Mouse (Mus musculus) midbrain, postnatal 0 days (tissue): ENCODE data around the gene Gm43517. TPM values are rescaled to one million over a fixed set of nuclear protein-coding genes. Genes with fewer than 3 reads are reported as not detected.
A peak's percentile ranks its signal among the peaks of the same experiment; 100 is the strongest.

Source experiments
- ATAC-seq: fragments of 200-750 bp; cut with Nextera tagmentation; 2 replicates; pipeline ENCODE4 v1.8.0; 2017; ENCODE audit warnings: moderate number of reproducible peaks, mild to moderate bottlenecking, moderate TSS enrichment, moderate library complexity; ENCODE audit not compliant: low FRiP score
- DNase-seq: peaks from one replicate; pipeline ENCODE4 v3.0.0-alpha.2; 2015; ENCODE audit warnings: low spot score
- H3K27ac ChIP-seq: fragments of 300-500 bp; sonication (generic); 2 replicates; pipeline ENCODE4 v1.5.1; 2014; ENCODE audit warnings: low read depth, mild to moderate bottlenecking, low read length, mixed read lengths
- H3K27me3 ChIP-seq: fragments of 300-500 bp; sonication (generic); 2 replicates; pipeline ENCODE4 v1.6.1; 2014; ENCODE audit warnings: low read length, control low read depth, mixed read lengths; ENCODE audit not compliant: insufficient read depth
- H3K36me3 ChIP-seq: fragments of 300-500 bp; sonication (generic); 2 replicates; pipeline ENCODE4 v1.6.1; 2014; ENCODE audit warnings: low read length, control low read depth, mixed read lengths; ENCODE audit not compliant: insufficient read depth
- H3K4me1 ChIP-seq: fragments of 300-500 bp; sonication (generic); 2 replicates; pipeline ENCODE4 v1.6.1; 2014; ENCODE audit warnings: mild to moderate bottlenecking, control low read depth, antibody characterized with exemption, low read length, mixed read lengths; ENCODE audit not compliant: insufficient read depth
- H3K4me2 ChIP-seq: fragments of 300-500 bp; sonication (generic); 2 replicates; pipeline ENCODE4 v1.6.1; 2014; ENCODE audit warnings: low read depth, mild to moderate bottlenecking, low read length, mixed read lengths; ENCODE audit not compliant: poor library complexity, severe bottlenecking
- H3K4me3 ChIP-seq: fragments of 300-500 bp; sonication (generic); 2 replicates; pipeline ENCODE4 v1.5.1; 2014; ENCODE audit warnings: low read depth, mild to moderate bottlenecking, low read length, moderate library complexity
- H3K9ac ChIP-seq: fragments of 300-500 bp; sonication (generic); replicated peaks from 2 replicates; pipeline ENCODE4 v1.6.1; 2014; ENCODE audit warnings: mild to moderate bottlenecking, low read length, moderate library complexity, mixed read lengths; ENCODE audit not compliant: poor library complexity, severe bottlenecking
- H3K9me3 ChIP-seq: fragments of 300-500 bp; sonication (generic); 2 replicates; pipeline ENCODE4 v1.6.1; 2016; ENCODE audit warnings: low read length, control low read depth
- CTCF ChIP-seq: IDR thresholded peaks from 2 replicates; pipeline ENCODE4 v1.5.1; 2016; ENCODE audit warnings: antibody characterized with exemption, mild to moderate bottlenecking
- WGBS: fragments of 180-500 bp; shearing (Covaris S2); extraction: QIAGEN DNeasy Blood & Tissue Kit; methylation state at CpG from one replicate; pipeline ENCODE4 v1.1.7; 2014; 5-methylcytosine and 5-hydroxymethylcytosine counted together
- polyA plus RNA-seq: library from polyadenylated mRNA; unstranded; fragments of >200 nt; fragmentation: Nextera tagmentation; extraction: Ambion mirVana; gene quantifications from 2 replicates; pipeline ENCODE4 v1.2.1, GENCODE M21; 2015
- total RNA-seq: library from RNA; depleted of rRNA; stranded (reverse); fragments of >200 nt; gene quantifications from 2 replicates; pipeline ENCODE4 v1.2.3, GENCODE M21; 2014; rRNA removed

Gene Gm43517
- total and polyA plus RNA-seq, 2 experiments from 2014 or later: 0.27 TPM; not detected in 1

GRCm38 (mm10) chr12:49401796-49402130 lies 16.8 kb downstream of the Gm43517 start:
- peaks cover 53% of the 10 kb centered on the region for H3K27me3 ChIP-seq
- peak overlapping the region; percentile 29; the same call in 1 of the 2 replicates for H3K9ac ChIP-seq
- ATAC-seq (no peak), DNase-seq (no peak)
- peaks cover 5% of the 10 kb centered on the region; the same call in 1 of the 2 replicates for H3K4me1 ChIP-seq
- no peak overlapping the region for H3K27ac ChIP-seq
- no peaks in the 10 kb centered on the region for H3K9me3 ChIP-seq
- H3K4me3 ChIP-seq: peak overlapping the region; percentile 38; the same call in 1 of the 2 replicates
- peak overlapping the region; percentile 66 for H3K4me2 ChIP-seq
- WGBS: 5% methylated on average over 5 of the region's 5 CpGs
- TF ChIP-seq CTCF: no peak
- no peaks in the 10 kb centered on the region for H3K36me3 ChIP-seq

GRCm38 (mm10) chr12:49409833-49410232 lies 24.9 kb downstream of the Gm43517 start:
- Histone ChIP-seq H3K9me3 (no peaks in the 10 kb centered on the region), H3K9ac (no peak overlapping the region), H3K27ac (no peak overlapping the region), H3K4me3 (no peak overlapping the region), H3K27me3 (no peaks in the 10 kb centered on the region; the same call in 1 of the 2 replicates), H3K4me2 (no peak overlapping the region), H3K4me1 (no peaks in the 10 kb centered on the region), H3K36me3 (no peaks in the 10 kb centered on the region)
- ATAC-seq (no peak), DNase-seq (no peak)
- TF ChIP-seq CTCF: no peak
- WGBS: 29% methylated on average over 2 of the region's 2 CpGs

- Histone ChIP-seq H3K27ac (no peak overlapping the region), H3K4me1 (no peaks in the 10 kb centered on the region), H3K9me3 (no peaks in the 10 kb centered on the region), H3K4me2 (no peak overlapping the region), H3K9ac (no peak overlapping the region), H3K4me3 (no peak overlapping the region), H3K36me3 (no peaks in the 10 kb centered on the region), H3K27me3 (no peaks in the 10 kb centered on the region)
- ATAC-seq (no peak), DNase-seq (no peak)
- 88% methylated on average over 3 of the region's 3 CpGs for WGBS
- no peak for TF ChIP-seq CTCF
Observed at GRCm38 (mm10) chr12:49417963-49418362, 33.0 kb downstream of the Gm43517 start.

Other genes starting within 250 kb of the Gm43517 start
- gene Foxg1, start 2.5 kb upstream of the Gm43517 start, total RNA-seq: 0.05 and 1.4 TPM in 2 replicates
- gene Foxg1, start 2.5 kb upstream of the Gm43517 start, polyA plus RNA-seq: 0.15 and 0.77 TPM in 2 replicates